Mouse (Mus musculus) CH12.LX (cell line): ENCODE data around the gene Tmsb10. TPM values are rescaled to one million over a fixed set of nuclear protein-coding genes. Genes with fewer than 3 reads are reported as not detected.

Experiments
- DNase-seq: peaks from one replicate; pipeline ENCODE4 v3.0.0-alpha.2; 2013; ENCODE audit errors: extremely low read depth
- H3K27ac ChIP-seq: 2 replicates; pipeline ENCODE4 v1.5.1; 2012; ENCODE audit warnings: low read depth, mild to moderate bottlenecking, control low read depth, moderate library complexity; ENCODE audit not compliant: insufficient read depth
- H3K27me3 ChIP-seq: replicated peaks from 2 replicates; pipeline ENCODE3; 2012; ENCODE audit warnings: inconsistent platforms
- H3K36me3 ChIP-seq, 2 experiments: replicated peaks in 1 of 2; 2 replicates each; pipeline versions ENCODE3 to v1.6.1; 2012; ENCODE audit warnings: inconsistent platforms in 1 of 2, low read length in 1 of 2, mild to moderate bottlenecking in 1 of 2, mixed read lengths in 1 of 2, moderate library complexity in 1 of 2; ENCODE audit not compliant: control insufficient read depth in 1 of 2, insufficient read depth in 1 of 2
- H3K4me1 ChIP-seq, 2 experiments: 2 replicates each; pipeline ENCODE4 v1.6.1; 2012; ENCODE audit warnings: inconsistent platforms in 1 of 2, moderate library complexity in 1 of 2; ENCODE audit not compliant: insufficient read depth in 2 of 2, control insufficient read depth in 1 of 2
- H3K4me2 ChIP-seq: 2 replicates; pipeline ENCODE4 v1.6.1; 2012; ENCODE audit warnings: low read depth, mild to moderate bottlenecking, control low read depth; ENCODE audit not compliant: poor library complexity, insufficient read depth, severe bottlenecking
- H3K4me3 ChIP-seq, 3 experiments: fragments of 150-350 bp in 1 of 3; sonication (generic) in 1 of 3; replicated peaks in 1 of 3; 2 replicates each; pipeline versions ENCODE3 to v1.5.1; 2011 to 2012; ENCODE audit warnings: low read depth in 2 of 3, low read length in 2 of 3, mild to moderate bottlenecking in 2 of 3, moderate library complexity in 2 of 3, control low read depth in 1 of 3, improper control_type of control experiment in 1 of 3, inconsistent platforms in 1 of 3, mixed read lengths in 1 of 3; ENCODE audit not compliant: poor library complexity in 1 of 3
- H3K79me2 ChIP-seq: replicated peaks from 2 replicates; pipeline ENCODE4 v1.6.1; 2012; ENCODE audit warnings: mild to moderate bottlenecking, moderate library complexity; ENCODE audit not compliant: control insufficient read depth, poor library complexity, insufficient read depth, severe bottlenecking; ENCODE audit errors: extremely low read depth
- H3K9ac ChIP-seq: 2 replicates; pipeline ENCODE4 v1.6.1; 2012; ENCODE audit warnings: low read depth, mild to moderate bottlenecking, control low read depth, moderate library complexity; ENCODE audit not compliant: insufficient read depth
- H3K9me3 ChIP-seq: replicated peaks from 2 replicates; pipeline ENCODE3; 2012; ENCODE audit warnings: low read length, inconsistent platforms, mixed read lengths
- E2F4 ChIP-seq: IDR thresholded peaks from 2 replicates; pipeline ENCODE4 v1.6.1; 2011; ENCODE audit warnings: low read depth, low read length, improper control_type of control experiment; ENCODE audit not compliant: insufficient replicate concordance
- EP300 ChIP-seq: IDR thresholded peaks from 2 replicates; pipeline ENCODE4 v1.6.1; 2011; ENCODE audit warnings: low read length, improper control_type of control experiment
- IRF4 ChIP-seq: IDR thresholded peaks from 2 replicates; pipeline ENCODE4 v1.6.1; 2014; ENCODE audit warnings: low read depth, mild to moderate bottlenecking, inconsistent platforms, low read length, improper control_type of control experiment
- KAT2A ChIP-seq: IDR thresholded peaks from 2 replicates; pipeline ENCODE4 v1.6.1; 2012; ENCODE audit warnings: low read length, improper control_type of control experiment, inconsistent platforms; ENCODE audit not compliant: insufficient replicate concordance
- MAX ChIP-seq: IDR thresholded peaks from 2 replicates; pipeline ENCODE4 v1.6.1; 2011; ENCODE audit warnings: low read length, improper control_type of control experiment
- MAZ ChIP-seq: IDR thresholded peaks from 2 replicates; pipeline ENCODE4 v1.6.1; 2012; ENCODE audit warnings: low read depth, mild to moderate bottlenecking, inconsistent platforms, low read length, improper control_type of control experiment, moderate library complexity
- MEF2A ChIP-seq: IDR thresholded peaks from 2 replicates; pipeline ENCODE4 v1.6.1; 2014; ENCODE audit warnings: low read depth, mild to moderate bottlenecking, inconsistent platforms, low read length, improper control_type of control experiment, borderline replicate concordance
- MXI1 ChIP-seq: IDR thresholded peaks from 2 replicates; pipeline ENCODE4 v1.6.1; 2011; ENCODE audit warnings: mild to moderate bottlenecking, low read depth, low read length, improper control_type of control experiment
- RCOR1 ChIP-seq: conservative IDR thresholded peaks from 2 replicates; pipeline ENCODE4 v1.6.1; 2012; ENCODE audit warnings: low read depth, mild to moderate bottlenecking, inconsistent platforms, low read length, improper control_type of control experiment
- TBP ChIP-seq: conservative IDR thresholded peaks from 2 replicates; pipeline ENCODE4 v1.6.1; 2011; ENCODE audit warnings: low read depth, low read length, improper control_type of control experiment
- UBTF ChIP-seq: IDR thresholded peaks from 2 replicates; pipeline ENCODE4 v1.6.1; 2012; ENCODE audit warnings: low read depth, mild to moderate bottlenecking, inconsistent platforms, low read length, improper control_type of control experiment, moderate library complexity
- ZMIZ1 ChIP-seq: IDR thresholded peaks from 2 replicates; pipeline ENCODE4 v1.6.1; 2012; ENCODE audit warnings: low read depth, mild to moderate bottlenecking, inconsistent platforms, low read length, improper control_type of control experiment
- dilution Hi-C: fragments of 300-500 bp; cut with MboI; formaldehyde crosslinking; loops from 2 replicates; pipeline ENCODE4 v1.14.3; 2020; ENCODE audit warnings: low sequenced_read_pairs; ENCODE audit not compliant: extremely low pct_unique_long_range_greater_than_20kb, extremely low pct_ligation_motif_present
- in situ Hi-C: fragments of 300-500 bp; cut with MboI; formaldehyde crosslinking; loops from 3 replicates; pipeline ENCODE4 v1.14.3; 2019; ENCODE audit warnings: low sequenced_read_pairs, low pct_ligation_motif_present, low pct_unique_long_range_greater_than_20kb, mixed read lengths
- polyA plus RNA-seq: library from polyadenylated mRNA; unstranded; fragments of >175 nt; gene quantifications from 2 replicates; pipeline ENCODE4 v1.2.1, GENCODE M21; 2012; ENCODE audit warnings: low read depth; ENCODE audit not compliant: insufficient read length
- total RNA-seq, 2 experiments: library from RNA; depleted of rRNA; stranded (reverse); fragments of 300-350 nt in 1 of 2; fragments of >200 nt in 1 of 2; gene quantifications; 2 replicates each; pipeline ENCODE4 v1.2.3; 2012 to 2014

Tmsb10 gene
- total and polyA plus RNA-seq, 3 experiments, result 223 to 479 (median 379) TPM

DNA sequence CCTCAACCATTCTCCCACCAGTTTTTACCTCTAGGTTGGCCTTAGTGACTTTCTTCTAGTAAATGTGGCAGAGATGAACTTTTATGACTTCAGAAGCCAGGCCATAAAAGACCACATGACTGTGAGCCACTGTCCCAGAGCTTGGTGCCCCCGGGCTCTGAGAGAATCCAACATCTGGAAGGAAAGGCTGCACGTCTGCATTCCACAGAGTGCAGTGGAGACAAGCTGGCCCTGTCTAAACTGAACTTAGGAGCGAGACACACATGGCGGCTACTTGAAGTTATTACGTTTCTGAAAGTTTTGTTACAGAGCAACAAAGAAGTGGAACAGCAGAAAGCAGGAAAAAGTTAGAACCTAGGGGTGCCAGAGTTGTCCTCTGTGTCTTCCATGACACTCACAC, 2.1 kb upstream of the Tmsb10 start:
- Histone ChIP-seq H3K36me3 (no peaks in the 10 kb centered on the region), H3K4me3 (no peak overlapping the region), H3K79me2 (peaks cover 14% of the 10 kb centered on the region), H3K9me3 (no peaks in the 10 kb centered on the region), H3K27ac (no peak overlapping the region), H3K27me3 (no peaks in the 10 kb centered on the region), H3K9ac (no peak overlapping the region), H3K4me1 (peaks cover 18 to 47% of the 10 kb centered on the region in 2 experiments), H3K4me2 (no peak overlapping the region)
- no peak for TF ChIP-seq MAZ
- dilution Hi-C loops (no loop called here), in situ Hi-C loops (no loop called here)
- no peak for DNase-seq

DNA sequence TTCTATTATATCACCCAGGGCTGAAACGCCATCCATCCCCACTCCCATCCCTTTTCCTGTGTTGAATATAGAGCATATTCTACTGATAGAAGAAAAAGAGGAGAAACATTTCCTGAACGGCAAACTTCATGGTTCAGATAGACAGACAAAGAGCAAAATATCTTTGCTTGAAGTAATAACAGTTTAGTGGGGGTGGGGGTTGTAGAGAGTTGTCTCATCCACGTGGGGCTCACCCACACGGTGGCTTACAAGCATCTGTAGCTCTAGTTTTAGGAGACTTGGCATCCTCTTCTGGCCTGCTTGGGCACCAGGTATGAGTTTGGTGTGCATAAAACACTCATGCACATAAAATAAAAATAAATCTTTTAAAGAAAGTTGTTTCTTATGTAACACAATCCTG, 627 bp upstream of the Tmsb10 start:
- Histone ChIP-seq H3K79me2 (peaks cover 14% of the 10 kb centered on the region), H3K9ac (0 out of 2 replicates have a peak overlapping the region, but pooled peaks have one; percentile 85), H3K4me2 (no peak overlapping the region; the same call in 1 of the 2 replicates), H3K4me1 (peaks cover 26 to 60% of the 10 kb centered on the region in 2 experiments), H3K27me3 (no peaks in the 10 kb centered on the region), H3K4me3 (no peak overlapping the region), H3K9me3 (no peaks in the 10 kb centered on the region), H3K27ac (no peak overlapping the region), H3K36me3 (no peaks in the 10 kb centered on the region)
- in situ Hi-C loops (loop anchor here (5.0 kb wide), 1 partner anchor 33 kb away; no protein-coding TSS in a partner anchor), dilution Hi-C loops (no loop called here)
- no peak for DNase-seq
- TF ChIP-seq MEF2A, result no peak
- TF ChIP-seq E2F4, result no peak
- no peak for TF ChIP-seq MAX
- no peak for TF ChIP-seq ZMIZ1
- TF ChIP-seq UBTF, result no peak
- no peak for TF ChIP-seq EP300
- TF ChIP-seq MXI1, result no peak
- no peak for TF ChIP-seq IRF4
- no peak for TF ChIP-seq RCOR1
- no peak for TF ChIP-seq KAT2A
- TF ChIP-seq TBP, result no peak
